Mouse (Mus musculus): ENCODE measurements at regions not wholly inside any gene's neighbourhood (a gene's known extent, or its start where the extent isn't known, plus 50 kb on each side); places are given as distances from the start of the nearest gene placed in this dataset.

DNA sequence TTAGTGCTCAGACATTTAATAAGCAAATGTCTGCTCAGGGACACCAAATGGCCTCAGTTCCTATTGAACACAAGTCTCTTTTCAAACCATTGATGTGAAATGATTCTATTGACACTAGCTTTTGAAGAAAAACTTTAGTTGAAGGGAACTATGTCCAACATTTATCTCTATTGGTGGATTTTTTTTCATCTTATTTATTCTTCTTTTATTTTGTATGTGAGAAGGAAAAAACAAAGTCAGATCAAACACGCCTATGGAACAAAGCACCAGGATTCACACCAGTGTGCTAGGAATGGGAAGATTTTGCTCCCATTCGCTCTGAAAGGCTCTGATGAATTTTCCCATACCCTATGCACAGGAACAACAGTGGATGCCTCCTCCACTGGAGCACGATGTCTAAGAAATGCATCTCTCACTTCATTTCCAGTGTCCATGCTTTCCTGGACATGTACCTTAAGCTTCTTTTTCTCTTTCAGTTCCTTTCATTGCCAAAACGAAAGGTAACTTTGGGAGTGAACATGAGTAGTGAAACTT lies 416.4 kb downstream of the Tmem161b start:
- no peak for TF ChIP-seq CTCF (IDR thresholded peaks at IDR 0.05; ENCODE audit: borderline replicate concordance, insufficient read depth, low read depth, low read length)
- TF ChIP-seq POLR2A (IDR thresholded peaks at IDR 0.05; ENCODE audit: borderline replicate concordance, insufficient read depth, low read length), result no peak
